In genomic region chr13:48497693-48498221, GRCm38 (mm10) we compare ENCODE assay signal across 9 mouse cellular contexts. TPM values are rescaled to one million over a fixed set of nuclear protein-coding genes. Genes with fewer than 3 reads are reported as not detected.
A peak's percentile ranks its signal among the peaks of the same experiment; 100 is the strongest.
DNase-seq lines count a peak whose midpoint lies in the region; ATAC-seq lines count a peak whose summit lies in the region.
"Had no signal": no experiment of that assay in that cellular context is flagged by ENCODE, and none has a peak within 500 bp of the region (broad histone marks: within the 10 kb centered on the region; RNA-seq: fewer than 3 reads in every experiment).

No protein-coding gene starts in this region.

- no peaks in the 10 kb centered on the region for H3K27me3 ChIP-seq in midbrain, embryonic 12.5 days
- no peaks in the 10 kb centered on the region for H3K27me3 ChIP-seq in stomach, embryonic 15.5 days (replicated peaks)

- peak; percentile 44 for DNase-seq in A20 (ENCODE audit: low read depth, low spot score)
- peak; percentile 35 to 84 for DNase-seq in adrenal gland, adult (ENCODE audit: inconsistent age in 2 of 2, low spot score in 1 of 2)
- peak; percentile 89 for DNase-seq in embryo, embryonic 10.5 days (ENCODE audit: low spot score)
- DNase-seq in gastrocnemius, postnatal 36 days = peak; percentile 31 to 37
- peak; percentile 47 for DNase-seq in kidney, adult 11 months
- DNase-seq in left cerebral cortex, postnatal 25 days (ENCODE audit: low spot score in 2 of 2) = peak; percentile 79 to 86

- peaks cover 10% of the 10 kb centered on the region; the same call in 1 of the 2 replicates for H3K4me1 ChIP-seq in midbrain, embryonic 12.5 days
- no peaks in the 10 kb centered on the region for H3K4me1 ChIP-seq in stomach, embryonic 15.5 days

- 7% methylated on average over 15 of the region's 15 CpGs for WGBS in midbrain, embryonic 12.5 days
- 30% methylated on average over 15 of the region's 15 CpGs for WGBS in stomach, embryonic 15.5 days

- H3K36me3 ChIP-seq in midbrain, embryonic 12.5 days = peaks cover 26% of the 10 kb centered on the region
- no peaks in the 10 kb centered on the region for H3K36me3 ChIP-seq in stomach, embryonic 15.5 days

- no peak overlapping the region for H3K9ac ChIP-seq in midbrain, embryonic 12.5 days (replicated peaks)
- no peak overlapping the region for H3K9ac ChIP-seq in stomach, embryonic 15.5 days

- H3K27ac ChIP-seq in midbrain, embryonic 12.5 days (replicated peaks) = no peak overlapping the region
- no peak overlapping the region for H3K27ac ChIP-seq in stomach, embryonic 15.5 days

- 0 out of 2 replicates have a peak, but pooled peaks cover 4% of the 10 kb centered on the region for H3K9me3 ChIP-seq in midbrain, embryonic 12.5 days
- no peaks in the 10 kb centered on the region for H3K9me3 ChIP-seq in stomach, embryonic 15.5 days

- peak overlapping the region; percentile 39 for H3K4me3 ChIP-seq in midbrain, embryonic 12.5 days
- H3K4me3 ChIP-seq in stomach, embryonic 15.5 days (replicated peaks) = no peak overlapping the region
- H3K4me3 ChIP-seq: erythroblast, embryonic 14.5 days had no signal

- intact Hi-C loops in gastrocnemius, postnatal 36 days (cut with DNase I) = no loop called here
- intact Hi-C loops in left cerebral cortex, postnatal 25 days (cut with DNase I) = no loop called here

- peak overlapping the region; percentile 44 for H3K4me2 ChIP-seq in midbrain, embryonic 12.5 days (replicated peaks)
- H3K4me2 ChIP-seq in stomach, embryonic 15.5 days = no peak overlapping the region

- peak; percentile 99 for ATAC-seq in midbrain, embryonic 12.5 days (ENCODE audit: low FRiP score, low read depth)
- ATAC-seq in stomach, embryonic 15.5 days (ENCODE audit: insufficient read depth, low FRiP score, low read depth) = peak; percentile 71

RNA-seq across cellular contexts. Expression of gene Zfp169, which starts 15.5 kb away (rescaled TPM):
- 1 to 10 TPM; 2.2 to 3.6 TPM for total RNA-seq in gastrocnemius, postnatal 36 days (2021)
- 10 to 100 TPM; 20.8 to 22.7 TPM for total RNA-seq in left cerebral cortex, postnatal 25 days (2021)
- 5.5 and 6.0 TPM in 2 replicates for polyA plus RNA-seq in midbrain, embryonic 12.5 days (2016; fragmentation: Nextera tagmentation; extraction: Ambion mirVana)
- 3.2 and 4.0 TPM in 2 replicates for polyA plus RNA-seq in stomach, embryonic 15.5 days (2015; fragmentation: Nextera tagmentation; extraction: Ambion mirVana)

RNA-seq across cellular contexts. Expression of gene A830005F24Rik, which starts 15.6 kb away (rescaled TPM):
- total RNA-seq in gastrocnemius, postnatal 36 days (2021) = under 1 TPM in 1 of 2 experiments, not detected in 1; 0.36 TPM
- 1 to 10 TPM; 1.6 to 1.8 TPM for total RNA-seq in left cerebral cortex, postnatal 25 days (2021)
- 1.5 and 1.6 TPM in 2 replicates for polyA plus RNA-seq in midbrain, embryonic 12.5 days (2016; fragmentation: Nextera tagmentation; extraction: Ambion mirVana)
- 0.51 and 0.86 TPM in 2 replicates for polyA plus RNA-seq in stomach, embryonic 15.5 days (2015; fragmentation: Nextera tagmentation; extraction: Ambion mirVana)
- polyA plus RNA-seq: erythroblast, embryonic 14.5 days had no signal

Comparison
In these comparisons a context has a peak if more than half of its experiments do, and no peak if none do; other contexts are left out.
1. DNase-seq: peak in every context shown above with its lines; median percentile 89 in embryo, embryonic 10.5 days; 82 in left cerebral cortex, postnatal 25 days; 60 in adrenal gland, adult; 47 in kidney, adult 11 months; 44 in A20; 34 in gastrocnemius, postnatal 36 days.
2. RNA of gene Zfp169, which starts 15.5 kb away (total RNA-seq): 20.8 to 22.7 TPM in left cerebral cortex, postnatal 25 days; 2.2 to 3.6 TPM in gastrocnemius, postnatal 36 days; every median in the first group is over 4 times any median in the second.